Mouse (Mus musculus) neutrophil, adult 5-6 weeks (primary cell): ENCODE measurements around the gene Slc22a12. TPM values are rescaled to one million over a fixed set of nuclear protein-coding genes. Genes with fewer than 3 reads are reported as not detected.
A peak's percentile ranks its signal among the peaks of the same experiment; 100 is the strongest.

ENCODE experiments used
- ATAC-seq: fragments of 151-379, 151-347 bp; 2 replicates; pipeline ENCODE4 v1.8.0; 2017; ENCODE audit warnings: mild to moderate bottlenecking, moderate TSS enrichment; ENCODE audit not compliant: insufficient number of reproducible peaks, poor library complexity, low FRiP score, severe bottlenecking; ENCODE audit errors: extremely low read depth
- total RNA-seq: library from RNA; stranded (forward); fragments of 200-1000 nt; gene quantifications from 2 replicates; pipeline ENCODE4 v1.2.3, GENCODE M21; 2017

Gene Slc22a12
- total RNA-seq, 1 experiment from 2014 or later = not detected

- ATAC-seq = no peak
Observed at GRCm38 (mm10) chr19:6544712-6545111, 1.9 kb upstream of the Slc22a12 start.

DNA sequence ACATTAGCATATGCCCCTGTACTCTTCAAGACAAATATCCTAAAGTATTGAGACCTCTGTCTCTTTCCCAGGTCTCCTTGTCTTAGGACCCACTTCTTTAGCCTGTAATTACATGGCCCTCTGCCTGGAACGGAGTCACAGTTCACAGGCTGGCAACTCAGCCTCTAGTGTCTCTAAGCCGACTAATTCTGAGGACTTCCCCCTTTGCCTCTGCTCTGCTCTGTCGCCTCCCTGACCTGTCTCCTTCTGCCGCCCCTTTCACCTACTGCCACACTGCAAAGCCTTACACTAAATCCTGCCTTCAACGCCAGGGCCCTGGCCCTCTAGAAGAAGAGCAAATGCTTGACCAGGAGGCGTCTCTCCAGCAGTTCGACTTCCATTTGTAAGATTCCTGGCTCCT is 686 bp upstream of the Slc22a12 start:
- no peak for ATAC-seq

DNA sequence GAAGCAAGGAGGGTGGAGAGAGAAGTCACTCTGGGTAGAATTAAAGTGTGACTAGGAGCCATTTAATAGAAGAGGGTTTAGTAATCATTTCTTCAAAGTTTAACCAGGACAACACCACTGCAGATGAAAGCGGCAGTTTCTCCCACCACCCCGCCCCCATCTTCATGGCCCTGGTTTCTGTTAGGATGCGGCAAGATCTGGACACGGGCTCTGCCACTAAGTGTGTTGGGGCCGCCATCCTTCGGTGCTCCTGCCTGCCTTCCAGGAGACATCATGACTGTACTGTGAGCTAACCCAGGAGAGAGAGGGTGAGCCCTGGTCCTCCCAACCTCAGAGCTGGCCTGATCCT is 177 bp upstream of the Slc22a12 start:
- no peak for ATAC-seq

- ATAC-seq = no peak
Observed at GRCm38 (mm10) chr19:6541521-6541920, 1.3 kb downstream of the Slc22a12 start.

DNA sequence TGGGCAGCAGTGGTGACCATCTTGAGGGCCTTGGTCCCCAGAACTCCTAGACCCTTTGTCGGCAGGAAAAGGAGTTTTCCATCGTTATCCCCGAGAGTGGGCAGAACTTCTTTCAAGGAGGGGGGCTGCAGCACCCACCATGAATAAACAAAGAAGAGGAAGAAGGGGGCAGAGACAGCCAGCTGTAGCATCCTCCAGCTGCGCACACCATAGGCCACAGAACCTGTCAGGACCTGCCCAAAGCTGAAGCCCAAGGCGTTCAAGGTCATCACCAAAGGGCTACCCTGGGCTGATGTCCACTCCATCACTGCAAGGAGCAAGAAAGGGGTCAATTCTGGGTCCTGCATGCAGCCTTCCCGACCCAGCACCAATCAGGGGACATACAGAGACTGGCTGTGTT is 2.6 kb downstream of the Slc22a12 start:
- no peak for ATAC-seq

DNA sequence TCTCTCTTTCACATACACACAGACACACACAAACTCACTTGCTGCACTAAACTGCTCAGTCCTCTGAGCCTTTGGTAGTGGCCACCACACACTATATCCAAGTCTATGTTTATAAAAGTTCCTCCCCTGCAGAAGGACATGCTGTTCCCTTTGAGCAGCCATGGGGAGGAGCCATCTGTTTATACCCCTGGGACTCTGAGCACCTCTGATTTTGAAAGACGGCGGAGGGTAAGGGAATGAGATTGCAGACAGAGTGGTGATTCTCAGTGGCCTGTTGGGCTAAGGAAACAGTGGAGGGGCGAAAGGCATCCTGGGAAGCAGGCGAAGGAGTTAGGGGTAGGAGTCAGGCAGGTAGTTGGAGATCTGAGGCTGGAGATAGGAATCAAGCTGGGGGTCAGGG is 3.2 kb downstream of the Slc22a12 start:
- no peak for ATAC-seq

- no peak for ATAC-seq
Observed at GRCm38 (mm10) chr19:6538546-6538945, 4.3 kb downstream of the Slc22a12 start.

DNA sequence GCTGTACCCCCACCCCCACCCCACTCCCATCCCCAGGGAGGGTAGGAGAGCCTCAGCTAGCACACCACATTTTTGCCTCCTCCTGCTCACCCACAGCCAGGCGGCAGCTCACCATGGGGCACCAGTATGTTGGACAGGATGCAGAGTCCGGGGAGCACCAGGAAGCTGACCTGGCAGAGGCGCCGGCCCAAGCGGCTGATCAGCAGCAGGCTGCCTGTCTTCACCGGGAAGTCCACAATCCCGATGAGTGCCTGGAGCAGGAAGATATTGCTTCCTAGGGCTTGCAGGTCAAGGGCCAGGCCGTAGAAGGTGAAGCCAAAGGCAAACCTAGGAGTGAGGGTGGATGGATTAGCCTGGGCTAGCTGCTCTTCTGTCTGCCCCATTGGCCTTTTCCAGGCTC is 5.3 kb downstream of the Slc22a12 start:
- ATAC-seq = no peak

DNA sequence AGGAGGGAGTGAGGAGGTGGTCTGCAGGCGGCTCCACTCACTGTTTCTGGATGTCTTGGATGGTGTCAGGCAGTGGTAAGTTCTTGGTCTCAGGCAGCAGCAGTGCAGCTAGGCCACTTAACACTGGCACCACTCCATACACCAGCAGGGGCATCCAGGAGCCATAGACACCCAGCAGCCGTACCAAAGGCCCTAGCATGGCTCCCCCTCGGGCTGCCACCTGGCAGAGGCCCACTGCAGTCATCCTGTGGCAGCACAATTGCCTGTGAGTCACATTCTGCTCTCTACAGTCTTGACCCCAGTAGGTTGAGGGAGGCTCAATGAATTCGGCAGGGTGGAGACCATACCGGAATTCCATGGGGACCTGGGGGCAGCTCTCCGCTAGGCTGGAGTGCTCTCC is 6.1 kb downstream of the Slc22a12 start:
- no peak for ATAC-seq

DNA sequence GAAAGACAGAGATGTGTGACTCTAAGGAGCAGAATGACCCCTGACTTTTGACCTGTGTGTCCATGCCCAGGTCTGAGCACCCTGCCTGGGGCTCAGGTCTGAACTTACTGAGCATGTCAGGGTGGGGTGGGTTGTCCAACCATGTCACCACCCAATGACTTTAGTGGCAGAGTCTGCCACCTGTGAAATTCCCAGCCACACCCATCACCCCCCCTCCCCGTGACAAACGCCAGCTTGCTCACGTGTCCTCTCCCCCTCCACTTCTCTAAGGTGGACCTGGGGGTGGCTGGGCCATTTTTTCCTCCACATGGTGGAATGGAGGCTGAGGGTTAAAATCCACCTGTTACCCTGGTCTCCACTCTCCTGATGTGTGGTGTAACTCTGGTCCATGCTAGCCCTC is 6.6 kb downstream of the Slc22a12 start:
- no peak for ATAC-seq

GRCm38 (mm10) chr19:6534118-6534415 is 8.8 kb downstream of the Slc22a12 start:
- ATAC-seq = no peak

DNA sequence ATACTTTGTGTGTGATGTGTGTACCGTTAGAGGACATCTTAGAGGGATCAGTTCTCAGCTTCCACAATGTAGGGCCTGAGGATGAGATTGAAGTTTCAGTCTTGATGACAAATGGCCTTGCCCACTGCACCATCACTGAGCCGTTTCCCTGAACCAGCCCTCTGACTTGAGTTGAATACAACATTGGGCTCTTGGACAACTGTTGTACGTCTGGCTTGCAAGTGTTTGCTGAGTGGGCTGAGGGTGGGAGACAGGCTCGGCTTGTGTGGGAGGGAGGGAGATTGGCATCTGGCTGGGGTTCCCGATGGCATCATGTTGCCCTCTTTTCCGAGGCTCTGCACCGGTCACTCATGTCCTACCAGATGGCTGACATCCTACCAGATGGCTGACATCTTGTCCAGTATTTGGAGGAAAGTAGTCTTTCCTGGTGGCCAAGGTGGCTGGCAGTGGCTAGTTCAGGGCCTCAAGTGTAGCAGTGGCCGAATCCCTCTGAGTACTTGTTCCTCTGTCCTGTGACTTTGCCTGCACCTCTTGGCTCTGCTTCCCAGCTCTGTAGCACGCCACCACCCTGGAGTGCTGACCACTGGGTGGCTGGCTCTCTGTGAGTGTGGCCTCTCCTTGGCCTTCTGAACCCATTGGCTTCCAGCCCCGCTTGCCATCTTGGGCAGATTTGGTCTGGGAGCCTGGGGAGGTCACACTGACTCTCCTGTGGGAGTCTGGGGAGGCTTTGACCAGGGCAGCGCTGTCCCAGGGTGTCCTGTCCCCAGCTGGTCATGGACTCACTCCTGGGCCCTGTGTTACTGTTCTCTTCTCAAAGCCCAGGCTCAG is 9.3 kb downstream of the Slc22a12 start:
- ATAC-seq = no peak

DNA sequence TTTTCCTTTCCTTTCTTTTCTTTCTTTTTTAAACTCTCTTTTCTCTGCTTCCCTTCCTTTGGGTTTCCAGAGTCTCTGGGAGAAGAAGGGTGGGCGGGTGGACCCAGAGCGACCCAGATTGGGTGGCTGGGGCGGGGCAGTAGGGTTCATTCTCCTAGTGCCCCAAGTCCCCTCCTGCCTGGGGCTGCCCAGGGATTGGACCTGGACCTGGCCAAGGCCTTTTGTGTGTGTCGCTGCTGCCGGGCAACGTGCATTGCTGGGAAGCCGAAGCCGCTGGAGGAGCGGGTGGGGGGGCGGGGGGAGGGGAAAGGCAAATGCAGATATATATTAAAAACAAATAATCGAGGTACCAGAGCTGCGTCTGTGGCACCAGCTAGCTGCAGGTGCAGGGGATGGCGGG is 10.2 kb downstream of the Slc22a12 start:
- no peak for ATAC-seq

DNA sequence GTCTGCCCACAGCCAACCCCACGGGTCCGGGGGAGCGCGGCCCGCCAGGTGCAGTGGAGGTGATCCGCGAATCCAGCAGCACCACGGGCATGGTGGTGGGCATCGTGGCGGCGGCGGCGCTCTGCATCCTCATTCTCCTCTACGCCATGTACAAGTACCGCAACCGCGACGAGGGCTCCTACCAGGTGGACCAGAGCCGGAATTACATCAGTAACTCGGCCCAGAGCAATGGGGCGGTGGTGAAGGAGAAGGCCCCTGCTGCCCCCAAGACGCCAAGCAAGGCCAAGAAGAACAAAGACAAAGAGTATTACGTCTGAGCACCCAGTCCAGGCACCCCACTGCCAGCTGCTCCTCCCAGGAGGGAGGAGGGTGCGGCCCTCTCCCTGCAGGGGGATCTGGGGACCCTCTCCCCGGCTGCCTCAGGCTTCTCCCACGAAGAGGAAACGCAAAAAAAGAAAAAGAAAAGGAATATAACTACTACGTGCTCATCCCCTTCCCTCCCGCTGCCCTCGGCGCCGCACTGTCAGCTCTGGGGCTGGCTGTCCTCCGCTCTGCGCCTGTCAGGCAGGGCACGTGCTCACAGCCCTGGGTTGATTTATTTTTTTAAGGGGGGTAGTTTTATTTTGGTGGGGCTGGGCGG is 10.9 kb downstream of the Slc22a12 start:
- 0 out of 2 replicates have a peak, but pooled peaks have one; percentile 14 for ATAC-seq

DNA sequence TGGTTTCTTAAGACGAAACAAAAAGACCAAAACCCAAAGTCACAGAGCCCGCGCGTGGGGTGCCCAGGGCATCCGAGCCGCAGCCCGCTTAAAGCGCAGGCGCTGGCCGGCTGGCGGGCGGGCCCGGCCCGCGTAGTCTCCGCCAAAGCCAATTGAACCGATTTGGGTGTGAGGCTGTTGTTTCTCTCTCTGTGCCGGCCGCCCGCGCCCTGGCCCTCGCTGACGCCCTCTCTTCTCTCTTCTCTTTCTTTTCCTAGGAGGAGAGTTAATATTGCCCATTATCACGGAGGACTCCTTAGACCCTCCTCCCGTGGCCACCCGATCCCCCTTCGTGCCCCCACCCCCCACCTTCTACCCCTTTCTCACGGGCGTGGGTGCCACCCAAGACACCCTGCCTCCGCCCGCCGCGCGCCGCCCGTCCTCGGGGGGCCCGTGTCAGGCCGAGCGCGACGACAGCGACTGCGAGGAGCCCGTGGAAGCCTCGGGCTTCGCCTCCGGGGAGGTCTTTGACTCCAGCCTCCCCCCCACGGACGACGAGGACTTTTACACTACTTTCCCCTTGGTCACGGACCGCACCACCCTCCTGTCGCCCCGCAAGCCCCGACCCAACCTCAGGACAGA is 11.7 kb downstream of the Slc22a12 start:
- no peak for ATAC-seq

DNA sequence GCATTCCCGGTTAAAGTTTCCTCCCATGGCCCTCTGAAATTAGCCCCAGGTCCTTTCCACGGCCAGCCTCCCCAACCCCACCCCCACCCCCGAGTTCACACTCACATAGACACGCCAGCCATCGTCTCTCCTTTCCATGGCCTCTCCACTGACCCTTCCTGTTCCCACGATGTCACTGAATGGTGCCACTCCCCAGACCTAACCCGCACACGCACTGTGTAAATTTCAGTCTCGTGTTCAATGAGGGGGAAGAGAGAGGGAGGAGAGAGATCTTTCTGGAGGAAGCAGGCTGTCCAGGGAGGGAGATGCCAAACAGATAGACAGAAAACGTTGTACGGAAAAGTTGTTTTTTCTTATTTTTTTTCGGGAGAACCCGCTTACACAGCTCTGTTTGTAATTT is 12.5 kb downstream of the Slc22a12 start:
- ATAC-seq = no peak

DNA sequence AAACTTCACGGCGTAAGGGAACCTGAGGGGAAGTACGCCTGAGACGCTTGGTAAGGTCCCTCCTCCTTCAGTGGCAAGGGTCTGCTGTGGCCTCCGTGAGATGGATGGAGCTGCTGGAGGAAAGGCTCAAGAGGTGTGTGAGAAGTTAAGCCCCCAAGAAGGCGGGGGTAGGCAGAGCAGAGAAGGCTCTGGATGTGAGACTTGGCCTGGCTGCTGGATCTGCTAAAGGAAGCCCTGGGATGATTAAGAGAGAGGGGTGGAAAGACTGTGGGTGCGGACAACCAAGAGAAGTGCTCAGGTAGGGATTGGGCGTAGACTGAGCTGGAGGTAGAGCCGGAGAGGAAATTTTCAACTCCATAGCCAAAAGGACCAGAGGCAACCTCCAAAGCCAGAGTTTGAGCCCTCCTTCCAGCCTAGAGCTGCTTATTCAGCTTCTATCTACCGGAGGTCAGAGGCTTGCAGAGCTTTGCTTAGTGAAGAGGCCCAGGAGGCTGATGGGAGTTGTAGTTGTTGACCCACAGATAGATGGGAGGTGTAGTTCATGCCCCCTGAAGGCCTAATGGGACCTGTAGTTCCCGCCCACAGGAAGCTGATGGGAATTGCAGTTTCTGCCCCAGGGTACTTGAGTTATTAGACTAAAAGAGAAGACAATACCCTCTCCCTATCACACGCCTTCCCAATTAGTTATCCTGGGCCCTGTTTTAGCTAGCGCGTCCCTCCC is 13.4 kb downstream of the Slc22a12 start:
- no peak for ATAC-seq

GRCm38 (mm10) chr19:6527839-6528531 is 14.8 kb downstream of the Slc22a12 start:
- ATAC-seq = no peak

DNA sequence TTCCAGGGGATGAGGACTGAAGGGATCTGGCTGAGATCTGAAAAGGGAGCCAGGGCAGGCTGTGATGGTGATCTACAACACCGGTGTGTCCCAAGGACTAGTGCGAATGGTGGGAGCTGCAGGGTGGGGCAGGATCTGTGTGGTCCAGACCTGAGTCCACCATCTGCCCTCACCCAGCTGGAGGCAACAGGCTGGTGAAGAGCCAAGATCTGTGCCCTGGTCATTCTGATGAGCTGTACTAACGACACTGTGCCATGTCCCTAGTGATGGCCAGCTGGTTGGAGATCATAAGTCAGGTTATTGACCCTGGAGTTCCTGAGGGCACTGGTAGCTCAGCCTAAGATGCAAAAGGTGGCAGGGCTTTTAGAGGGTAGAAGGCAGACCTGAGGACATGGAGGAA is 15.4 kb downstream of the Slc22a12 start:
- ATAC-seq = no peak
